Mouse (Mus musculus): ENCODE measurements around the gene Nwd1.
"Not testable (repeated sequence)": the region's sequence is repeated elsewhere in the genome, so short reads cannot be mapped to it uniquely, and the experiment has no call there.

Gene Nwd1

DNA sequence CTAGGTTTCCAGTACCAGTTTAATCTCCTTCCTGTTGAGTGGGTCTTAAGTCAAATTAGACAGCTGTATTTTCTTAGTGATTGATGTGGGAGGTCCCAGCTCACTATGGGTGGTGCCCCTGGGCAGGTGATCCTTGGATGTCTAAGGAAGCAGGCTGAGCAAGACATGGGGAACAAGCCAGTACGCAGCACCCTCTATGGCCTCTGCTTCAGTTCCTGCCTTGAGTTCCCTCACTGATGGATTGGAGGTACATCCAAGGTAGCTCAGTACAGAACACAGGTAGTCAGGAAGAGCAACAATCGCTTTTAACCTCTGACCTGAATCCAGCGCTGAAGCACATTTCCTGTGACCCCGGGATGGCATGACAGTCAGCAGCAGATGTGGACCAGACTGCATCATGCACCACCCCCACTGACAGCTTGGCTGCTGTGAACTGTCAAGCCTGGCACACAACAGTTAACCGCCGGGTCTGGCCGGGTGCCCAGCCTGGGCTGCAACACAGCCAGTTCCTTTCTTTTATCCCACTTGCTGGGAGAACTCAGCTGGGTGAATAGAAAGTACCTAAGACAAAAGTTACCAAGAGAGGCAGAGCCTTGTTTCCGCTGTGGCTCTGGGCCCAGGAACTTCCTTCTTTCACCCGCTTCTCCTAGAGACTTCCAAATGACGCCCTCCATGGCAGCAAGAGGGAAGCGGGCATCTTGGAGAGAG, at the start of gene Nwd1:
Gene Nwd1 (plus strand): TSS at position 652 of the 708 bp plus-strand sequence.
- DNase-seq (ENCODE audit: low read depth, low spot score), result no peak

DNA sequence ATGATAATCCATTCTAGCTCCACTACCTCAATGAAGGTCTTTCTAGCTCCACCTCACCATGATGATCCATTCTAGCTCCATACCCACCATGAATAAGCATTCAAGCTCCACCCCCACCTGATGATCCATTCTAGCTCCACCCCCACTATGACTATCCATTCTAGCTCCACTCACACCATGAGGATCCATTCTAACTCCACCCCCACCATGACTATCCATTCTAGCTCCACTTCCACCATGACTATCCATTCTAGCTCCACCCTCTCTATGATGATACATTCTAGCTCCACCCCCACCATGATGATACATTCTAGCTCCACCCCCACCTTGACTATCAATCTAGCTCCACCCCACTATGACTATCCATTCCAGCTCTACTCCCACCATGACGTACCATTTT, 3.6 kb upstream of the Nwd1 start:
- no peak for DNase-seq (ENCODE audit: low read depth, low spot score)

DNA sequence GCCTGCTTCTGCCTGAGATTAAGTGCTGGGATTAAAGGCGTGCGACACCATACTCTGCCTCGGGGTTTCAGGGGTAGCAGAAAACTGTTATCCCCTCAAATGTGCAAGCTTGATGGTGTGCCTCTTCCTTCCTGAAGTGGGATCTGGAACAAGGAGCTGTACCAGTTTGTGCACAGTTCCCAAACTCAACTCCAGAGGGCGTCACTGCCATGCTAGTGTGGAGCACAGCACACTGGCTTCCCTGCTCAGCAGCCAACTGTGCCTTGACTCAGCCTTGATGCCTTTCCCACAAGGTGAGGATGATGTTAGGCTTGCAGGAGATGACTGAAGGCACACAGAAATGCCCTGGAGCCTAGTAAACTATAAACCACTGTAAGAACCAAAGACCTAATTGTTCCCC, 1.9 kb upstream of the Nwd1 start:
- DNase-seq (ENCODE audit: low read depth, low spot score), result no peak

DNA sequence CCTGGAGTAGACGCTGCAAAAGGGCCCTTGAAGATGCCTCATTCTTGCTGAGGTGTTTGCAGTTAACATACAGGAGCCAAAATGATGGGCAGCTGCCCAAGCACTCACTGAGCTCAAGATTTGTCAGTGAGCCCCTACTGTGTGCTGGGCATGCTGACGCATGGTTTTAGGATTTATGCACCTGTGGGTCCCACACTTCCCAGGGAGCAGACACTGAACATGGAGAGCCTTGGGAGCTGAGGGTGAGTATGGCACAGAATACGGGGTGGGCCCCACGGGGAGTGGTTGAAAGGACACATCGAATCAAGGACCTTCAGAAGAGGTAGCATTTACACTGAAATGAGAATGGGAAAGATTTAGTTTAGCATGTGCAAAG, 245 bp downstream of the Nwd1 start:
- DNase-seq (ENCODE audit: low read depth, low spot score), result no peak

DNA sequence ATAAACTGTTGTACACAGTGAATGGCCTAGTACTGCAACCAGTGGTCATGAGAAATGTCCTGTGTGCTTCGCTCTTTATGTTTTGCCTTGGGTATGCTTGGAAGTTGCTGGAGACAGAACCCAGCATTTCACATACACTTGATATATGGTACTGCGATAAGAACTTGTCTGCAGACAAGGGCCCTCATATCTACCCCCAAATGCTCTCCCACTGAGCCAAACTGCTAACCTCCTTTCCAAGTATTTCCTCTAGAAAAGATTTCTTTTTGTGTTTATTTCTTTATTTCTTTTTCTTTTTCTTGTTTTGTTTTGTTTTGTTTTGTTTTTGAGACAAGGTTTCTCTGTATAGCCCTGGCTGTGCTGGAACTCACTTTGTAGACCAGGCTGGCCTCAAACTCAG, 4.2 kb downstream of the Nwd1 start:
- no peak for DNase-seq (ENCODE audit: low read depth, low spot score)

DNA sequence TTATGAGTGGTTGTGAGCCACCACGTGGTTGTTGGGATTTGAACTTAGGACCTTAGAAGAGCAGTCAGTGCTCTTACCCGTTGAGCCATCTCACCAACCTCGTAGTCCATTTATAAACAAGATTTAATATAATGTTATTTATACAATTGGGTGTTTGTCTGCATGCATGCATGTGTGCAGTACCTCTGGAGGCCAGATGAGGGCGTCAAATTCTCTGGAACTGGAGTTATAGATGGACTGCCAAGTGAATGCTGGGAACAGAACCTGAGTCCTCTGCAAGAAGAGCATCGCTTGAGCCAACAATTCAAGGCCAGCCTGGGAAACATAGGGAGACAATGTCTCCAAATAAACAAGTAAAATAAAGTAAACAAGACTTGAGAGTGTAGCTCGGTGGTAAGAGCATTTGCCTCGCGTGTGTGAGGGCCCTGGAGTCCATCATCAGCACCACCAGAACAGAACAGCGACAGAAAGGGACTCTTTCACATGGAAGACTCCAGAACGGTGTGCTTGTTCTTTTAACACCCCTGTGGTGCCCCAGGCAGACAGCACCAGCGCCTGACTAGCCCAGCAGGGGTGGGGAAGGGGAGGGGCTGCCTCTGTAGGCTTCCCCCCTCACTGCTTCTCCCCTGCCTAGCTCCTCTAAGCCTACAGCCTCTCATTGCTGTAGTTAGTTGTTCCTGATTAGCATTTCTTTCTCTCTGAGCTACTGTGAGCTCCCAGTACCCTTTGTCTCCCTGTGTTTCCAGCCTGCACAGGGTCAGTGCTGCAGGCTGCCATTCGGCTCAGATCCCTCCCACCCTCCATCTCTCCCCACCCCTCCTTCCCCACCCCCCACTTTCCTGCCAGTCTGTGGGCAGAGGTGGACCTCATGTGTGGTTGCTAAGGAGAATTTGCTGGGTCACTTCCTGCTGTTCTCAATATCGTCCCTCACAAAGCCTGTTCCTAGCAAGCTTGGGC, 8.3 kb downstream of the Nwd1 start:
- DNase-seq (ENCODE audit: low read depth, low spot score), result peak; percentile 64

DNA sequence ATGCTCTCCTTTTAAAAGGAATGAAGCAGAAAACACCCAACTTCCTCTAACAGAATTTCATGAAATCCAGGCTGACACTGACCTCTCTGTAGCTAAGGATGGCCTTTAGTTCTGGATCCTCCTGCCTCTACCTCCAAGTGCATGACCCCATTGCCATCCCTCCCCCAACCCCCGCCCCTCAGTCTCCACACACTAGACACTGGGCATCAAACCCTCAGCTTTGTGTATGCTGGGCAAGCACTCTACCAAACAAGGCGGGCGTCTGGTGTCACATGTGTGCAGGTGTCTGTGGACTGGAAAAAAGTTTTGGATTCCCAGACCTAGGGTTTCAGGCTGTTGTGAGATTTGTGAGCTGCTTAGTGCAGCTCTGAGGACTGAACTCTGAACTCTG, 9.0 kb downstream of the Nwd1 start:
- no peak for DNase-seq (ENCODE audit: low read depth, low spot score)

GRCm38 (mm10) chr8:72659967-72660366, 13.5 kb downstream of the Nwd1 start:
- DNase-seq (ENCODE audit: low read depth, low spot score), result no peak

DNA sequence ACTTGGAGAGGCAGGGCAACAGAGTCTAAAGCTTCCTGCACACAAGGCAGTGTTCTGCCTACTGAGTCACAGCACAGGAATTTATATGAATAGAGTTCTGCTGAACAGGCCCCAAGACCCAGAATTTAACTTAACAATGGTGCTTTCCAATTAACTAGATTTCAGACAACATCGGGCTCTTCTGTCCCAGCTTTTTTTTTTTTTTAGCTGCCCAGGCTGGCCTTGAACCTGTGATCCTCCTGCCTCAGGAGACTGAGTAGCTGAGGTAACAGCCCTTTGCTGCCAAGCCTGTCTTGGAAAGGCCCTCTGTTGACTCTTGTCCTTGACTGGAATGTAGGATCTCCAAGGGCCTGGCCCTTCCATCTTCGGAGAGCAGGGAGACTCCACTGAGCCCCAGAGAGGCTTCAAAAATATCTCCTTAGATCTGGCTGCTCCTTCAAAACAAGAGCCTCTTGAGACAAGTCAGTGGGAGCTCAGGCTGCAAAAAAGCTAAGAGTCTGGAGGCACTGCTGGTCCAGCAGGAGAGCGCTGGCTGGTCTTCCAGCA, 17.7 kb downstream of the Nwd1 start:
- no peak for DNase-seq (ENCODE audit: low read depth, low spot score)

DNA sequence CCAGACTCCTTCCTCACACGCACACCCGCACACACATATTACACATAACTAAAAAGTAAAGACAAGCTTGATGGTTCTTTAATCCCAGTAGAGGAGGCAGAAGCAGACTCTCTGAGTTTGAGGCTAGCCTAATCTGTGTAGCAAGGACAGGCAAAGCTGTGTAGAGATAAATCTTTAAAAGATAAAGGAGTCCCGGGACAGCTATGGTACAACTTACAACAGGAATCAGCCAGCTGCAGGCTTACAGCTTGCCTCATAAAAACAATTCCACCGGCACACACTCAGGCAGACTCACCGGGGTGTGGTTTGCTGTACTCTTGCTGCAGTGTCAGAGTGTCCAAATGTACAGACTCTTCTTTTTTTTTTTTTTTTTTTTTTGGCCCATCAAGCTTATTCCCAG, 18.2 kb downstream of the Nwd1 start:
- no peak for DNase-seq (ENCODE audit: low read depth, low spot score)

DNA sequence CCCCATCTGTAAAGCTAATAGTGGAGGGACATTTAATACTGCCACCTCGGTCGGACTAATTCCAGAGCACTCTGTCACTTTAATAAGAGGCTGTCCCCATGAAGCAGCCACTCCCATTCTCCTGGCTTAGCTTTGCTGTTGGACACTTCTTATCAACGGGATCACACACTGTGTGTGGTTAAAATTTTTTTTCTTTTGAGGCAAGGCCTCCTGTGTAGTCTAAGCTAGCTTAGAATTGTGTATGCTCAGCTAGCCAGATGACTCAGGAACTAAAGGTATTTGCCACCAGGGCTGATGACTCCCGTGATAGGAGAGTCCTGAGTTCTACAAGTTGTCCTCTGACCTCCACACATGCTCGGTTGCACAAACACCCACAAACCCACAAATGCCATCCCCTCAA, 18.9 kb downstream of the Nwd1 start:
- DNase-seq (ENCODE audit: low read depth, low spot score), result no peak

DNA sequence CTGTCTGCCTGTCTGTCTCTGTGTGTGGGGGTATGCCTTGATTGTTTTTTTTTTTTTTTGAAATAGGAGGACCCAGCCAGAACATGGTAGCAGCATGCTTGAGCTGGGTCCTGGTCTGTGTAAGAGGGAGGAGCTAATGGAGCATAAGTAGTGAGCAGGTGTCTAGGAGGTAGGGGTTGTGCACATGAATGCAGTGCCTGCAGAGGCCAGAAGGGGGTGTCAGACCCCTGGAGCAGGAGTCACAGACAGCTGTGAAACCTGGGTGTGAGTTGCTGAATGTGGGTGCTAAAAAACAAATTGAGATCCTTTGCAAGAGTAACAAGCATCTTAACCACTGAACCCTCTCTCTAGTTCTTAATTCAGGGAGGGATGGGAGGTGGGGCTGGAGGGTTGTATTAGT, 22.4 kb downstream of the Nwd1 start:
- no peak for DNase-seq (ENCODE audit: low read depth, low spot score)

DNA sequence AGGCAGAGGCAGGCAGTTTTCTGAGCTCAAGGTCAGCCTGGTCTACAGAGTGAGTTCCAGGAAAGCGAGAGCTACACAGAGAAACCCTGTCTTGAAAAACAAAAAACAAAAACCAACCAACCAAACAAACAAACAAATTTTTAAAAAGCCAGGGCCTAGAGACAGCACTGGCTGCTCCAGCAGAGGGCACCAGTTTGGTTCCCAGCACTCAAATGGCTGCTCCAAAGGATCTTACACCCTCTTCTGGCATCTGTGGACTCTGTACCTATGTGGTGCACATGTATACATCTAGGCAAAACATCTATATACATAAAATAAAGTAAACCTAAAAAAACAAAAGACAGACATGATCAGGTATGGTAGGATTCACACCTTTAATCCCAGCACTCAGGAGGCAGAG, 26.3 kb downstream of the Nwd1 start:
- no peak for DNase-seq (ENCODE audit: low read depth, low spot score)

DNA sequence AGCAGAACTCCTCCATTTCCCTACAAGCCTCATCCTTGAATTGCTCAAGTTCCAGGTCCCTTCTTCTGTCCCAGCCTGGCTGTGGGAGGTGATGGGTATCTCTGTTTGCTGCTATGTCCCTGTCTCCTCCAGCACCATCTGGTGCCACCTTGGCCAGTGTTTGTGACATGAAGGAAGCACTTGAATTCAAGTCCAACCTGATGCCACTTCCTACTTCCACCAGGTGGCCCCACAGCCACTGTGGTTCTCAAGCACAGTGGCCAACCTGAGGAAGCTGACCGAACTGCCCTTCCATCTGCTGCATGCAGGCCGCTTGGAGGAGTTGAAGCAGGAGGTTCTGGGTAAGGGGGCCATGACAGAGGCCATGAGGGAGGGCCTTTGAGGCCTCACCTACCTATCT, 27.7 kb downstream of the Nwd1 start:
- no peak for DNase-seq (ENCODE audit: low read depth, low spot score)

DNA sequence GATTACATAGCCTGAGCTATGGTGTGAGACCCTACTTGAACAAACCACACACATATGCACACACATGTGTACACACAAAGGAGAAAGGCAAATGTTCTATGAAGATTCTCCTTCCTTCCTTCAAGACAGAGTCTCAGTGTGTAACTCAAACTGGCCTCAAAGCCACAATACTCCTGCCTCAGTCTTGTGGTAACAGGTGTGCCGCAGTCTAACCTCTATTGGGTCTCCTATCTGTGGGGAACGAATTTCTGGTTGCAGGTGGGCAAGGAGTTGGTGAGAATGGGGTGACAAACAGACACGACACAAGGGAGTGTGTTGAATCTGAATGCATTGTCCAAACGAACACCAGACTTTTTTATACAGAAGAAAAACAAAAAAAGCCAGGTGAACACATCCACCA, 29.9 kb downstream of the Nwd1 start:
- no peak for DNase-seq (ENCODE audit: low read depth, low spot score)

- not testable (repeated sequence) for DNase-seq (ENCODE audit: low read depth, low spot score)
Observed at GRCm38 (mm10) chr8:72676844-72677243, 30.3 kb downstream of the Nwd1 start.

- no peak for DNase-seq (ENCODE audit: low read depth, low spot score)
Observed at GRCm38 (mm10) chr8:72677331-72677730, 30.8 kb downstream of the Nwd1 start.

- DNase-seq (ENCODE audit: low read depth, low spot score), result peak; percentile 68
Observed at GRCm38 (mm10) chr8:72680133-72680532, 33.6 kb downstream of the Nwd1 start.

GRCm38 (mm10) chr8:72682051-72682687, 35.7 kb downstream of the Nwd1 start:
- DNase-seq (ENCODE audit: low read depth, low spot score), result no peak

GRCm38 (mm10) chr8:72683010-72683521, 36.6 kb downstream of the Nwd1 start:
- no peak for DNase-seq (ENCODE audit: low read depth, low spot score)

GRCm38 (mm10) chr8:72683572-72684099, 37.1 kb downstream of the Nwd1 start:
- DNase-seq (ENCODE audit: low read depth, low spot score), result not testable (repeated sequence)

Data from forelimb bud, embryonic 11.5 days (tissue).